Mouse (Mus musculus) intestine, embryonic 15.5 days (tissue): ENCODE data around the gene Amn. TPM values are rescaled to one million over a fixed set of nuclear protein-coding genes. Genes with fewer than 3 reads are reported as not detected.

Experiments used
- ATAC-seq: fragments of 200-750 bp; cut with Nextera tagmentation; 2 replicates; pipeline ENCODE4 v1.8.0; 2017; ENCODE audit warnings: moderate TSS enrichment, moderate library complexity
- H3K27ac ChIP-seq: fragments of 300-500 bp; sonication (generic); 2 replicates; pipeline ENCODE4 v1.5.1; 2015; ENCODE audit warnings: mild to moderate bottlenecking, inconsistent platforms
- H3K27me3 ChIP-seq: fragments of 300-500 bp; sonication (generic); replicated peaks from 2 replicates; pipeline ENCODE4 v1.6.1; 2015; ENCODE audit warnings: inconsistent platforms
- H3K36me3 ChIP-seq: fragments of 300-500 bp; sonication (generic); 2 replicates; pipeline ENCODE4 v1.6.1; 2015; ENCODE audit warnings: inconsistent platforms
- H3K4me1 ChIP-seq: fragments of 300-500 bp; sonication (generic); replicated peaks from 2 replicates; pipeline ENCODE4 v1.6.1; 2015; ENCODE audit warnings: inconsistent platforms
- H3K4me2 ChIP-seq: fragments of 300-500 bp; sonication (generic); replicated peaks from 2 replicates; pipeline ENCODE4 v1.6.1; 2015; ENCODE audit warnings: mild to moderate bottlenecking, inconsistent platforms
- H3K4me3 ChIP-seq: fragments of 300-500 bp; sonication (generic); replicated peaks from 2 replicates; pipeline ENCODE4 v1.5.1; 2015; ENCODE audit warnings: inconsistent platforms
- H3K9ac ChIP-seq: fragments of 300-500 bp; sonication (generic); 2 replicates; pipeline ENCODE4 v1.6.1; 2015; ENCODE audit warnings: inconsistent platforms
- H3K9me3 ChIP-seq: fragments of 300-500 bp; sonication (generic); 2 replicates; pipeline ENCODE4 v1.6.1; 2016; ENCODE audit warnings: inconsistent platforms
- WGBS: fragments of 180-500 bp; shearing (Covaris S2); methylation state at CpG from one replicate; pipeline ENCODE4 v1.1.7; 2015; 5-methylcytosine and 5-hydroxymethylcytosine counted together
- polyA plus RNA-seq: library from polyadenylated mRNA; unstranded; fragments of >200 nt; fragmentation: Nextera tagmentation; extraction: Ambion mirVana; gene quantifications from 2 replicates; pipeline ENCODE4 v1.2.1, GENCODE M21; 2015

Amn gene
- polyA plus RNA-seq, 1 experiment from 2014 or later, result 127 TPM

GRCm38 (mm10) chr12:111303702-111304337 is 32.9 kb downstream of the Amn start:
- H3K36me3 ChIP-seq, result peaks cover 75% of the 10 kb centered on the region
- 90% methylated on average over 8 of the region's 8 CpGs for WGBS

GRCm38 (mm10) chr12:111306821-111307220 is 35.9 kb downstream of the Amn start:
- Histone ChIP-seq H3K36me3 (peaks cover 84% of the 10 kb centered on the region), H3K4me1 (no peaks in the 10 kb centered on the region), H3K4me3 (no peak overlapping the region), H3K27me3 (no peaks in the 10 kb centered on the region), H3K4me2 (no peak overlapping the region), H3K9ac (no peak overlapping the region), H3K27ac (no peak overlapping the region), H3K9me3 (no peaks in the 10 kb centered on the region)
- ATAC-seq, result no peak
- WGBS, result 82% methylated on average over 8 of the region's 8 CpGs

More at GRCm38 (mm10) chr12:111303702-111304337, 32.9 kb downstream of the Amn start:
- no peaks in the 10 kb centered on the region for H3K9me3 ChIP-seq
- no peak overlapping the region for H3K9ac ChIP-seq
- H3K4me2 ChIP-seq, result no peak overlapping the region
- ATAC-seq, result no peak
- no peaks in the 10 kb centered on the region for H3K4me1 ChIP-seq
- H3K4me3 ChIP-seq, result no peak overlapping the region
- H3K27me3 ChIP-seq, result no peaks in the 10 kb centered on the region
- H3K27ac ChIP-seq, result no peak overlapping the region

- peaks cover 82% of the 10 kb centered on the region for H3K36me3 ChIP-seq
- WGBS, result 80% methylated on average over 12 of the region's 12 CpGs
- ATAC-seq, result no peak
Observed at GRCm38 (mm10) chr12:111309256-111309655, 38.4 kb downstream of the Amn start.

GRCm38 (mm10) chr12:111309931-111310330 is 39.0 kb downstream of the Amn start:
- Histone ChIP-seq H3K27ac (no peak overlapping the region), H3K4me3 (no peak overlapping the region), H3K36me3 (peaks cover 79% of the 10 kb centered on the region), H3K9ac (no peak overlapping the region), H3K27me3 (no peaks in the 10 kb centered on the region), H3K4me1 (no peaks in the 10 kb centered on the region), H3K4me2 (no peak overlapping the region), H3K9me3 (no peaks in the 10 kb centered on the region)
- WGBS, result 79% methylated on average over 14 of the region's 14 CpGs
- no peak for ATAC-seq

More at GRCm38 (mm10) chr12:111309256-111309655, 38.4 kb downstream of the Amn start:
- no peak overlapping the region for H3K4me3 ChIP-seq
- no peak overlapping the region for H3K9ac ChIP-seq
- H3K4me1 ChIP-seq, result no peaks in the 10 kb centered on the region
- H3K27ac ChIP-seq, result no peak overlapping the region
- H3K27me3 ChIP-seq, result no peaks in the 10 kb centered on the region
- no peak overlapping the region for H3K4me2 ChIP-seq
- H3K9me3 ChIP-seq, result no peaks in the 10 kb centered on the region

- Histone ChIP-seq H3K36me3 (peaks cover 79% of the 10 kb centered on the region), H3K9ac (no peak overlapping the region), H3K27ac (no peak overlapping the region), H3K4me2 (no peak overlapping the region), H3K27me3 (no peaks in the 10 kb centered on the region), H3K9me3 (no peaks in the 10 kb centered on the region), H3K4me3 (no peak overlapping the region), H3K4me1 (no peaks in the 10 kb centered on the region)
- 92% methylated on average over 10 of the region's 10 CpGs for WGBS
- no peak for ATAC-seq
Observed at GRCm38 (mm10) chr12:111311775-111312174, 40.9 kb downstream of the Amn start.

GRCm38 (mm10) chr12:111314273-111314672 is 43.4 kb downstream of the Amn start:
- no peak overlapping the region for H3K9ac ChIP-seq
- no peak overlapping the region for H3K27ac ChIP-seq
- peaks cover 83% of the 10 kb centered on the region for H3K36me3 ChIP-seq
- no peaks in the 10 kb centered on the region for H3K27me3 ChIP-seq
- 92% methylated on average over 7 of the region's 7 CpGs for WGBS
- no peak overlapping the region for H3K4me2 ChIP-seq
- H3K9me3 ChIP-seq, result no peaks in the 10 kb centered on the region
- no peak overlapping the region for H3K4me3 ChIP-seq
- H3K4me1 ChIP-seq, result no peaks in the 10 kb centered on the region
- no peak for ATAC-seq

- no peak overlapping the region for H3K4me2 ChIP-seq
- no peak overlapping the region for H3K4me3 ChIP-seq
- WGBS, result 90% methylated on average over 9 of the region's 9 CpGs
- H3K4me1 ChIP-seq, result no peaks in the 10 kb centered on the region
- no peaks in the 10 kb centered on the region for H3K27me3 ChIP-seq
- ATAC-seq, result no peak
- H3K27ac ChIP-seq, result no peak overlapping the region
- H3K9me3 ChIP-seq, result no peaks in the 10 kb centered on the region
- H3K9ac ChIP-seq, result no peak overlapping the region
- H3K36me3 ChIP-seq, result peaks cover 89% of the 10 kb centered on the region
Observed at GRCm38 (mm10) chr12:111317694-111318093, 46.8 kb downstream of the Amn start.

- Histone ChIP-seq H3K4me3 (no peak overlapping the region), H3K27me3 (no peaks in the 10 kb centered on the region), H3K9ac (no peak overlapping the region), H3K4me2 (no peak overlapping the region), H3K27ac (no peak overlapping the region), H3K9me3 (no peaks in the 10 kb centered on the region), H3K36me3 (peaks cover 89% of the 10 kb centered on the region), H3K4me1 (no peaks in the 10 kb centered on the region)
- ATAC-seq, result no peak
- WGBS, result 73% methylated on average over 12 of the region's 12 CpGs
Observed at GRCm38 (mm10) chr12:111320549-111320948, 49.7 kb downstream of the Amn start.

GRCm38 (mm10) chr12:111321832-111322231 is 50.9 kb downstream of the Amn start:
- no peak for ATAC-seq
- Histone ChIP-seq H3K36me3 (peaks cover 87% of the 10 kb centered on the region), H3K9ac (no peak overlapping the region), H3K4me1 (no peaks in the 10 kb centered on the region), H3K27ac (no peak overlapping the region), H3K27me3 (no peaks in the 10 kb centered on the region), H3K4me3 (no peak overlapping the region), H3K9me3 (no peaks in the 10 kb centered on the region), H3K4me2 (no peak overlapping the region)
- 95% methylated on average over 13 of the region's 13 CpGs for WGBS

- no peak overlapping the region for H3K4me3 ChIP-seq
- H3K27ac ChIP-seq, result no peak overlapping the region
- peaks cover 82% of the 10 kb centered on the region for H3K36me3 ChIP-seq
- H3K4me2 ChIP-seq, result no peak overlapping the region
- 89% methylated on average over 4 of the region's 4 CpGs for WGBS
- no peaks in the 10 kb centered on the region for H3K27me3 ChIP-seq
- H3K9ac ChIP-seq, result no peak overlapping the region
- no peak for ATAC-seq
- no peaks in the 10 kb centered on the region for H3K4me1 ChIP-seq
- no peaks in the 10 kb centered on the region for H3K9me3 ChIP-seq
Observed at GRCm38 (mm10) chr12:111323423-111323822, 52.5 kb downstream of the Amn start.

- Histone ChIP-seq H3K36me3 (peaks cover 75% of the 10 kb centered on the region), H3K9ac (no peak overlapping the region), H3K4me3 (no peak overlapping the region), H3K9me3 (no peaks in the 10 kb centered on the region), H3K27me3 (no peaks in the 10 kb centered on the region), H3K27ac (no peak overlapping the region), H3K4me1 (no peaks in the 10 kb centered on the region), H3K4me2 (no peak overlapping the region)
- ATAC-seq, result no peak
- 94% methylated on average over 21 of the region's 21 CpGs for WGBS
Observed at GRCm38 (mm10) chr12:111324536-111324935, 53.6 kb downstream of the Amn start.

- Histone ChIP-seq H3K9ac (no peak overlapping the region), H3K36me3 (peaks cover 76% of the 10 kb centered on the region), H3K27ac (no peak overlapping the region), H3K4me3 (no peak overlapping the region), H3K4me1 (no peaks in the 10 kb centered on the region), H3K9me3 (no peaks in the 10 kb centered on the region), H3K27me3 (no peaks in the 10 kb centered on the region), H3K4me2 (no peak overlapping the region)
- 92% methylated on average over 12 of the region's 12 CpGs for WGBS
- ATAC-seq, result no peak
Observed at GRCm38 (mm10) chr12:111324949-111325348, 54.1 kb downstream of the Amn start.

GRCm38 (mm10) chr12:111325744-111326424 is 55.0 kb downstream of the Amn start:
- H3K9me3 ChIP-seq, result no peaks in the 10 kb centered on the region
- H3K9ac ChIP-seq, result no peak overlapping the region
- ATAC-seq, result no peak
- H3K36me3 ChIP-seq, result peaks cover 69% of the 10 kb centered on the region
- H3K4me1 ChIP-seq, result no peaks in the 10 kb centered on the region
- no peak overlapping the region for H3K27ac ChIP-seq
- 91% methylated on average over 18 of the region's 18 CpGs for WGBS
- H3K27me3 ChIP-seq, result no peaks in the 10 kb centered on the region
- no peak overlapping the region for H3K4me3 ChIP-seq
- H3K4me2 ChIP-seq, result no peak overlapping the region
